Mouse (Mus musculus) brain, embryonic 14.5 days (tissue): ENCODE measurements around the gene Lingo3.

ENCODE experiments used
- CTCF ChIP-seq: fragments of 200-500 bp; IDR thresholded peaks from 2 replicates; pipeline ENCODE4 v1.5.1; 2012; ENCODE audit warnings: inconsistent platforms, mild to moderate bottlenecking, moderate library complexity, borderline replicate concordance; ENCODE audit not compliant: insufficient read depth, insufficient read length; ENCODE audit errors: extremely low read depth
- POLR2A ChIP-seq: fragments of 200-500 bp; IDR thresholded peaks from 2 replicates; pipeline ENCODE4 v1.6.1; 2012; ENCODE audit warnings: mild to moderate bottlenecking, inconsistent platforms, borderline replicate concordance; ENCODE audit not compliant: poor library complexity, insufficient read depth, insufficient read length, severe bottlenecking; ENCODE audit errors: extremely low read depth

GRCm38 (mm10) chr10:80804916-80805315, 38.9 kb downstream of the Lingo3 start, which contains the start of gene Amh:
- TF ChIP-seq CTCF = no peak
- no peak for TF ChIP-seq POLR2A
